Mouse (Mus musculus) gastrocnemius, postnatal 10 days (tissue): Measurements from ENCODE around the gene Fam160a2. TPM values are rescaled to one million over a fixed set of nuclear protein-coding genes. Genes with fewer than 3 reads are reported as not detected.
"Not testable (repeated sequence)": the region's sequence is repeated elsewhere in the genome, so short reads cannot be mapped to it uniquely, and the experiment has no call there.

ENCODE experiments used
- DNase-seq: peaks from one replicate; pipeline ENCODE4 v3.0.0; 2021; ENCODE audit warnings: mixed read lengths
- total RNA-seq, 2 experiments: library from RNA; stranded (reverse); gene quantifications; 2 replicates each; pipeline ENCODE4 v1.2.3; 2021

The Fam160a2 gene
- total RNA-seq, 2 experiments from 2014 or later: 12.6 to 17.5 TPM

DNA sequence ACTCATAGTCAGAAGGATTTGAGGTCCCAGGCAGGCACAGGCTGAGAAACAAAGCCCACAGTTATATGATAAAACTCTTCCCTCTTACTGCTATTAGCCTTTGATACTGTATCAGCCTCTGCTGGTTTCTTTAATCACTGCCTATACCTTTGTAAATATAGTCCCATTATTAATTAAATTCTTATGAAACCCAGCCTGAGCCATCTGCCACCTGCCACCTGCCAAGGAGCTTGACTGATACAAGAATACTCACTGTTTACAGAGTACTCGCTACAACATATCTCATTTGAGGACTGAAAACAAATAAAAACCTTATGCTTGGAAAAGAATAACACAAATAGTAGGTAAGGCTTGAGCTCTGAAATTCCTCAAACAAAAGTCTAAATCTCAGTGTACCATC is 5.2 kb downstream of the Fam160a2 start:
- DNase-seq: no peak

GRCm38 (mm10) chr7:105390236-105390635 is 9.6 kb downstream of the Fam160a2 start:
- DNase-seq: no peak

- no peak for DNase-seq
Observed at GRCm38 (mm10) chr7:105387696-105388095, 12.2 kb downstream of the Fam160a2 start.

DNA sequence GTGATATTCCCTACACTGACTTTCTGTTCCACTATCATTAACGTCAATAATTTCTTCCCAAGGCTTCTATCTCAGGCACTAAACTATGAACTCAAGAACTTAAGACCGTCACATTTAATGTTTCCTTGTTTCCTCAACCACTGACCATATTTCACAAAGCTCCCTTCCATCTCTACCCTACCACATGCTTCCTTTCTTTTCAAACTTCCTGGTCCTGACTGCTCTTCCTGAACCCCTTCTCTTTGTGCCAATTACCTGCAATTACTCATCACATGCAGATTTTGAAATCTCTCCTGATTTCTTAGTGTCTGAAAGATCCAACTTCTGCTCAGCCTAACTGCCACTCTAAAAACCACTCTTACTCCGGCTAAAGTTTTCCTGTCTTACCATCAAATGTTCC is 19.5 kb downstream of the Fam160a2 start:
- no peak for DNase-seq

- no peak for DNase-seq
Observed at GRCm38 (mm10) chr7:105374866-105375265, 25.0 kb downstream of the Fam160a2 start, which contains the start of gene Gm5901. Gm5901 (plus strand) TSS chr7:105375038.

DNA sequence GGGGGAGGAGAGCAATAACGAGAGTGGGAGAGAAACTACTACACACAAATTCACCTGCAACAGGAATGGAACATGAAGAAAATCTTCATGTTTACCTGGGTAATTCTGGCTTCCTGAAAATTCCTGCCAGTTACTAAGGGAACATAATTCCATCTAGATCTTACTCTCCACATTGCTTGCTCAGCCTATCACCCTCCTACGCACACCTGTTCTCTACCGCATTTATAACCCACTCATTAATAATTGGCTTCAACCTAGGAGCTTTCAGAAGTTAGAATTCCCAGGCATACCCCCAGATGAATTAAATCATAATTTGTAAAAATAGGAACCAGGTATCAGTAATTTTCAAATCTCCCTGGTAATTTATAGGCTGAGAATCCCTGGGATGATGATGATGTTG is 25.9 kb downstream of the Fam160a2 start:
- no peak for DNase-seq

- DNase-seq: no peak
Observed at GRCm38 (mm10) chr7:105373509-105373908, 26.3 kb downstream of the Fam160a2 start.

GRCm38 (mm10) chr7:105372912-105373311 is 26.9 kb downstream of the Fam160a2 start:
- no peak for DNase-seq

- no peak for DNase-seq
Observed at GRCm38 (mm10) chr7:105368521-105368920, 31.3 kb downstream of the Fam160a2 start.

DNA sequence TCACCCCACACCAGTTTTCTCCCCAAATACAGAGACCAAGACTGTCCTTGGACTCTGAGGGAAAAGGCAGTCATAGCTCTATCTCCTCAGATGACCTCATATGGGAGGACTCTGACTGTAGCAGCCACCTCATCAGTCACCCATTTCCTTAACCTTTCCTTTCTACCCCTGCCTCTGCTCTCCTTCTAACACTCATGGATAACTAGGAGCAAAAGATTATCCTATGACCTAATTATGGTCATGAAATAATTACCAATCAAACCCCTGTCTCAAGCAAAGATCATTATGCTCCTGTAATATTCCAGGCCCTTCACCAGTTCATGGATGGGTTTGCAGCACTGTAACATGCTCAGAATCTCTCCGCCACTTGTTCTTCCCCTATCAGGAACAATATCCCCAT is 31.9 kb downstream of the Fam160a2 start, which contains the start of gene Olfr692:
Gene Olfr692, plus strand, starts transcription at position 301 of the 400 bp plus-strand sequence.
- DNase-seq: no peak

DNA sequence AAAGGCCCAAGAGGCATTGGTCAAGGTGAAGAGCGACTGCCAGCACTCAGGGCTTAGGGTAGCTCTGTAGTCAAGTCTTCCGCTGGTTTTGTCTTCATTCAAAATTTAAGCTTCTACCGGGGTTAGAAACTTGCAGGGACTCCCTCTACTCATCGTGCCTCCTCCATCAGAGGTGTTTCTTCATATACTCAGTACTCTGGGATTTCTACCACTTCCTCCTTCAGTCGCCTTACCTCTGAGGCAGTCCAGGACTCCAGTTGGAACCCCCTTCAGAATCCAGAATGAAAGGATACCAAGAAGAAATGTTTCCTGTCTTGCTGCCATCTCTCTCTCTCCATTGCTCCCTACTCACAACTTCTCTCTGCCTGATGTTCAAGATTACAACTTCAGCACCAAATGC is 32.6 kb downstream of the Fam160a2 start:
- DNase-seq: no peak

GRCm38 (mm10) chr7:105361713-105362112 is 38.1 kb downstream of the Fam160a2 start:
- no peak for DNase-seq

GRCm38 (mm10) chr7:105356487-105356886 is 43.4 kb downstream of the Fam160a2 start:
- not testable (repeated sequence) for DNase-seq

GRCm38 (mm10) chr7:105356064-105356463 is 43.8 kb downstream of the Fam160a2 start:
- DNase-seq: not testable (repeated sequence)

GRCm38 (mm10) chr7:105342752-105343151 is 57.1 kb downstream of the Fam160a2 start:
- no peak for DNase-seq

- DNase-seq: no peak
Observed at GRCm38 (mm10) chr7:105342170-105342569, 57.7 kb downstream of the Fam160a2 start, which contains the start of gene Olfr691. Olfr691 (minus strand) TSS chr7:105342270.

DNA sequence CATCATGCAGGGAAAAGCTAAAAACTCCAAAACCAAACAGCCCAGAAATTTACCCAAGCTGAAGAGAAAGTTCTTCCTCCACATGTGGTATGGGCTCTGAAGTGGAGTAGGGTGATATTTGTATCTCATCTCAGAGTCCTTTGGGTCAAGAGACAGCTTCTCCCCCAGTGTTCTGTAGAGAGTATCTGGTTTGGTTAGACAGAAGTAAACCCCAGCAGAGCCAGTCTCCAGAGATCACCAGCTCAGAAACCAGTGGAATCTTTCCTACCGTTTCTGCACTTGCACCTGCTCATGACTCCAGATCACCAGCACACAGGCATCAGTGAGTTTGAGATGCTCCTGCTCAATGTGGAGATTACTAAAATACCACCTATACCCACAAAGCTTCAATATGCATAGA is 65.8 kb downstream of the Fam160a2 start, which contains the start of gene Olfr690:
Gene Olfr690, minus strand, starts transcription at position 101 of the 400 bp plus-strand sequence.
- DNase-seq: no peak

- DNase-seq: no peak
Observed at GRCm38 (mm10) chr7:105325302-105325701, 74.6 kb downstream of the Fam160a2 start.

Other genes starting within 250 kb of the Fam160a2 start
- gene Olfr684, start 236.4 kb downstream of the Fam160a2 start, total RNA-seq: not detected
- not detected for gene Olfr685, start 214.0 kb downstream of the Fam160a2 start, total RNA-seq
- gene Olfr686, start 192.6 kb downstream of the Fam160a2 start, total RNA-seq: not detected
- gene Olfr688, start 112.0 kb downstream of the Fam160a2 start, total RNA-seq: not detected
- not detected for gene Olfr689, start 88.9 kb downstream of the Fam160a2 start, total RNA-seq
- not detected for gene Olfr690, start 66.0 kb downstream of the Fam160a2 start, total RNA-seq
- gene Olfr691, start 57.8 kb downstream of the Fam160a2 start, total RNA-seq: not detected
- gene Olfr692, start 31.8 kb downstream of the Fam160a2 start, total RNA-seq: not detected
- not detected for gene Gm5901, start 25.0 kb downstream of the Fam160a2 start, total RNA-seq
- gene Cnga4, start 4.5 kb upstream of the Fam160a2 start, total RNA-seq: not detected
- gene Cckbr, start 25.7 kb upstream of the Fam160a2 start, total RNA-seq: not detected
- gene Cavin3, start 82.2 kb upstream of the Fam160a2 start, total RNA-seq: 10 to 100 TPM; 37.4 to 43.2 TPM
- gene Smpd1, start 154.3 kb upstream of the Fam160a2 start, total RNA-seq: 10 to 100 TPM; 42.9 to 44.0 TPM
- 10 to 100 TPM; 10.6 to 13.0 TPM for gene Apbb1, start 181.6 kb upstream of the Fam160a2 start, total RNA-seq
- 1 to 10 TPM in 1 of 2 experiments, not detected in 1; 2.5 TPM for gene Hpx, start 200.1 kb upstream of the Fam160a2 start, total RNA-seq
- 10 to 100 TPM; 18.8 to 29.4 TPM for gene Trim3, start 233.5 kb upstream of the Fam160a2 start, total RNA-seq
- 10 to 100 TPM; 67.5 to 79.0 TPM for gene Timm10b, start 240.0 kb upstream of the Fam160a2 start, total RNA-seq
- 10 to 100 TPM; 21.2 to 28.2 TPM for gene Arfip2, start 240.4 kb upstream of the Fam160a2 start, total RNA-seq
- gene Gm45799, start 240.5 kb upstream of the Fam160a2 start, total RNA-seq: 1 to 10 TPM; 1.9 to 3.1 TPM